Mouse (Mus musculus) T-helper 2 cell (primary cell): ENCODE data around the gene Fau.

Experiments
- in situ Hi-C: fragments of 300-600 bp; cut with MboI, MseI; formaldehyde crosslinking; loops from one replicate; pipeline ENCODE4 v1.15.1; 2025; ENCODE audit warnings: high pct_unique_total_duplicates

The Fau gene

DNA sequence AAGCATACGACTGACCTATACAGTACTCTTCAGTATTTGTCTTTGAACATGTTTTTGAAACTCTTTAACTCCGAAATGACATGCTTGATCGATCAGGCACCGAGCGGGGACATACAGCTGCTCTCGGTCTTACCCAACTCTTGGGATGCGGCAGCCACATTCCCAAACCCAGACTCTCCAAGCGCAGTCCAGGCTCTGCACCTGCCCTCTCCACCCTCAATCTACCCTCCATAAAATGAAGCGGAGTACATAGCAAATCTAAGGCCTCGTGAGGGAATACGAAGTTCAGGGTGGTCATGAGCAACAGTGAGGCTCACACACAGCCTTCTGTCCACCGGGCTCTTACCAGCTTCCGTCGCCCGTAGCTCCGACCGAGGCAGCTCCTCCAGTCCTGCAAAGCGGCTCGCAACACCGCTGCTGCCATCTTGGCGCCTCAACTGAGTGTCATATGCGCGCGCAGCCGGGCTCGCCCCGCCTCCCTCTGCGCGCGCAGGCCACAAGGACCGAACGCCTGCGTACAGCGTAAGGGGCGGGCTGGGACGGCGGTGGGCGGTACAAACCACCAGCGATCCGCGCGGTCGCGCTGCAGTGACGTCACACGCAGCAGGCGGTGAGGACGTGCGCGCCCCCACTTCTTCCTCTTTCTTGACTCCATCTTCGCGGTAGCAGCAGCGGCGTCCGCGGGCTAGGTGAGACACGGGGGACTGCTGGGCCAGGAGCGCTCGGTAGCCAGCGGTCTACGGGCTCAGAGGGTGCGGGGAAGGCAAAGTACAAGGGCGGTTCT lies at the start of gene Fau, which contains the start of gene Mrpl49:
Gene Fau, plus strand, starts transcription at position 532 of the 784 bp plus-strand sequence.
Gene Mrpl49, minus strand, starts transcription at position 473 of the 784 bp plus-strand sequence.
- in situ Hi-C loops, result loop anchor here (5.0 kb wide), 1 partner anchor 60 kb away; the partner anchor contains the start of gene Sac3d1

DNA sequence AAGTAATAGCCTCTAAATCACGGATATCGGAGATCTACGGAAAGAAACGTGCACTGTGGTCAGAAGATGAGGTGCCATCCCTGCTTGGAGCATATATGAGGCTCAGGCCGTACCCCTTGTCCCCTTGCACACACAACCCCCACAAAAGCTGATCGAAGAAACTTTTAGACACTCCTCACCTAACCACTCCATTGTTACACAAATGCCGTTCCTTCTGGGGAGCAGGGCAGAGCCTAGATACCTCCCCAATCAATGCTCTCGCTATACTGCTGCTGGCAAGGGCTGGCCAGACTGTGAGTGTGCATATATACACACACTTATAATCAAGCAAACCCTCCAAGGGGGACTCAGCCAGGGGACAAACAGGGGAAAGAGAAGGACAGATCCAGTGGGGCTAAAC lies 48.5 kb upstream of the Fau start:
- in situ Hi-C loops, result no loop called here

DNA sequence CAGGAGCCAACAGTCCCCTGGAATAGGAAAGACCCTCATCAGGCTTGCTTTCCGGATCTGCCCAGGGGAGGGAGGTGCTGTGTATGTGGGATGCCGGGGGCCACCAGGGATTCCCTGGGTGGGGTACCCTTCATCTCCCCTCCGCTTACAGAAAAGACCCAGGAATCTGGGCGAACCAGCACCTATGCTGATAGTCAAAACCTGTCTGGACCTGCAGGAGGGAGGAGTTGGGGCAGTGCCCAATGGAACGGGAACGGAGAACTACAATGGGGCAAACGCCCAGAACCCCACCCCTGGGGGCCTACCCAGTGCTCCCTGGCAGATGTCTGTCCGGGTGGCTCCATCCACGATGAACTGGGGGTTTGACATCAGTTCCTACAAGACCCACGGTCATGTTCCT lies 44.0 kb upstream of the Fau start:
- in situ Hi-C loops, result no loop called here

DNA sequence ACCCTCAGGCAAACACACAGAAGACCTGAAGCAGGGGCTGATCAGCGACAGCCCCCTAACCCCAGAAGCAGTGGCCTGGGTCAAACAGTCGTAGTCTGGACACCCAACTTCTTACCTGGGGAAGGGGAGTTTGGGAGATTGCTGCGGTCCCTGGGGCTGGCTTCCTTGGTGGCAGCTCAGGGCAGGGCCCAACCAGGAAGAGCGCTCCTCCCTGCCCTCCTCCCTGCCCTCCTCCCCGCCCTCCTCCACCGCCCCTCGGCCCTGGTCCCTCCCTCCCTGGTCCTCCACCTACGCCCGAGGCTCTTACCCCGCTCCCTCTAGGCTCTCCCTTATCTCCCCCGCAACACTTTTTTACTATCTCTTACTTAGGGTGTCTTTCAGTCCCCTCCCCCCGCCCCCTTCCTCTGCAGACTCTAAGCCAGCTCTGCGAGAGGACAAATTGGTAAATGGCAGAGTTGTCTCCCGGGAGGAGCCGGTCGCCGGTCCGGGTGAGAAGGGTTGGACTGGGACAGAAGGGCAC lies 42.6 kb upstream of the Fau start:
- in situ Hi-C loops, result loop anchor here (5.0 kb wide), 1 partner anchor 53 kb away; the partner anchor contains the start of gene Pola2

DNA sequence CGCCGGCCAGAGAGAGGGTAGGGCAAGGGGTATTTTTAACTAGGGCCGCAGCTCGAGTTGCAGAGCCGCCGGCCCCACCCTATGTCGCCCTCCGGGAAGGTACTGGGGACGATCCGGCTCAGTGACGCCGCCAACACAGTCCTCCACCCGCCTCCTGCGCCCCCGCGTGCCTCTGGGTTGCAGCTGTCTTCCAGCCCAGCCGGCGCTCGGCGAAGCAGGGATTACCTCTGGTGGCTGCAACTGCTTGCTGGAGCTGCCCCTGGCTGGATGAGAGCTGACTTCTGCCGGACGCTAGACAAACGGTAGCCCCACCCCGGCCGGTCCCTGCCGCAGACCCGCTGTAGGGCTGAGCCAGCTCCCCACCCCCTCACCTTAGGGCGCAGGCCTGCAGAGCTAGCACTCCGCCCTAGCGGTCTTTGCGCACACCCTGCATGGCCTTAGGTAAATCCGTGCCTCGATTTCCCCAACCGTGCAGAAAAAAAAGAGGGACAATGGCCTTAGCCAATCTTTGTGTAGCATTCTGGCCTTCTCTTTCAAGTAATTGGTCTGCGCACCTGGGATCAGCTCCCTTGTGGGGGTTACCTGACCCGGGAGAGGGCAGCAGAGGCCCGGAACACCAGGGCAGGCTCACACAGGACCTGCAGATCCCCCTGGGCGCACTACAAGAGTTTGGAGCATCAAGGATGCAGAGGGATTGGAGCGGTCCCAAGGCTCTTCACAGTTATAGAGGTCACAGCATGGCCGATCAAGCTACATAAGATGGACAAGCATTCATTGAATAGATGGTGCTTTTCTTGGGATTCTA lies 41.9 kb upstream of the Fau start, which contains the start of gene Capn1:
Gene Capn1, minus strand, starts transcription at position 387 of the 805 bp plus-strand sequence.
- in situ Hi-C loops, result loop anchor here (5.0 kb wide), 1 partner anchor 53 kb away; the partner anchor contains the start of gene Pola2

DNA sequence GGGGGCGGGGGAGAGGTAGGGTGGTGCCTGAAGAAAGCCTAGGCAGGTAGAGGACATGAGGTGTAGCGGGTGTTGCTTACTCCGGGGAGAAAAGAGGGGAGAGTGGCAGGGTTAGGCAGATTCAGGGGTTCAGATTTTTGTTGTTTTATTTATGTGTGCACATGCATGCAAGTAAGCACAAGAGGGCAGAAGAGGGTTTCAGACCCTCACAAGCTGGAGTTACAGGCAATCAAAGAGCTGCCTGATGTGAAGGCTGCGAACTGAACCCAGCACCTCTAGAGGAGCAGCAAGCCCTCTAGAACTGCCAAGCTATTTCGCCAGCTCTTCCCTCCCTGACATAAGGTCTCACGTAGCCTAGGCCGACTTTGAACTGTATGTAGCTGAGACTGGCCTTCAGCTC lies 41.1 kb upstream of the Fau start:
- in situ Hi-C loops, result loop anchor here (5.0 kb wide), 1 partner anchor 54 kb away; the partner anchor contains the start of gene Pola2

DNA sequence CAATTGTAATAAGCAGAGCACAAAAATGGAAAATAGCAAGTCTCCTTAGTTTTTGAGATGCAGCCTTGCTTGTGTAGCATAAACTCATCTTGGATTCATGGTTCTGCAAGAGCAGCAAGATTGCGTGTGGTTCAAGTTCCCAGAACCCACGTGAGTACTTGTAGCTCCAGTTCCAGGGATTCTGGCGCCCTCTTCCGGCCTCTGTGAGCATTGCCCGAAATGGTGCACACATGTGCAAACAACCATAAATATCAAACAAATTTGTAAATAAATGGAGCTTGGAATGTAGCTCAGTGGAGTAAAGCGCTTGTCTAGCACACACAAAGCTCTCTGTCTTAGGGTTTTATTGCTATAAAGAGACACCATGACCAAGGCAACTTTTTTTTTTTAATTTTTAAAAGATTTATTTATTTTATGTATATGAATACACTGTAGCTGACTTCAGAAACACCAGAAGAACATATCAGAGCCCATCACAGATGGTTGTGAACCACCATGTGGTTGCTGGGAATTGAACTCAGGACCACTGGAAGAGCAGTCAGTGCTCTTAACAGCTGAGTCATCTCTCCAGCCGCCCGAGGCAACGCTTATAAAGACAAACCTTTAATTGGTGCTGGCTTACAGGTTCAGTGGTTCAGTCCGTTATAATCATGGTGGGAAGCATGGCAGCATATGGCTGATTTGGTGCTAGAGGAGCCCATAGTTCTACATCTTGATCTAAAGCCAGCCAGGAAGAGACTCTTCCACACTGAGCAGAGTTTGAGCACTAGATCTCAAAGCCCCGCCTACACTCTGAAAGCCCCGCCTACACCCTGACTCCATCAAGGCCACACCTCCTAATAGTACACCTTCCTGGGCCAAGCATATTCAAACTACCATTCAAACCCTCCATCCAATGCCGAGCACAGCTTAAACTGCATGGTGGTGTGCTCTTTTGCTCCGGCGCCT lies 39.2 kb upstream of the Fau start:
- in situ Hi-C loops, result loop anchor here (5.0 kb wide), 1 partner anchor 56 kb away; the partner anchor contains the start of gene Pola2

DNA sequence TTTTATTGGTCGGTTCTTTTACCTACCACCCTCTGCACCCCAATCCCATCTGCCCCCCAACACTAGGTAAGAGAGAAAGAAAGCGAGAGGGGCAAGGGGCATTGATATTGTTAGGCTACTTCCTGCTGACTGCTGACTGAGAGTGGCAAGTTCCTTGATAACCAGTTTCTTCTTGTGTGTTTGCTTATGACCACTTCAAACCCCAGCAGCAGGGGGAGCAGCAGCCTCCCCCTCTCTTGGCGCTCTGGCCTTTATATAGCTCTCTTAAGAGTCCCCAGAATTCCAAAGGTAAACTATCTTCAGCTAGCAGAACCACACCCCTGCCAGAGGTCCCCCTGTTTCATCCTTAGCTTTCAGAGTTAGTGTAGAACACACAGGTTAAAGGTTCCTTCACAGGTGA lies 37.4 kb upstream of the Fau start:
- in situ Hi-C loops, result no loop called here

DNA sequence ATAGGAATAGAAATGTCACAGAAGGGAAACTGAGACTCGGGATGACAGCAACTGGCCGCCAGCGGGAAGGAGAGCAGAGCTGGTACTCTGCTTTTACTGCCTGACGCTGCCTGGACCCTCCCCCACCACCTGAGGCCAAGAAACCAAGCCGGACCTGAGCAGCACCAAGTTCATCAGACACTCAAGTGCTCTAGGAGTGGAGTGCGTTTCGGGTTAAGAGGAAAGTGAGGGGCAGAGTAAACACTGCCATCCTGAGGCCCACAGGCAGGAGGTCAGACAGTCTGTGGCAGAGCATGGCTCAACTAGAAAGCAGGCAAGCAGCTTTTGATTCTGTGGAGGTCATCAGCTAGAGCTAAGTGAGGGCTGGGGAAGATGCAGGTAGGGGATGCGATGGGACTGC lies 34.6 kb upstream of the Fau start:
- in situ Hi-C loops, result no loop called here

DNA sequence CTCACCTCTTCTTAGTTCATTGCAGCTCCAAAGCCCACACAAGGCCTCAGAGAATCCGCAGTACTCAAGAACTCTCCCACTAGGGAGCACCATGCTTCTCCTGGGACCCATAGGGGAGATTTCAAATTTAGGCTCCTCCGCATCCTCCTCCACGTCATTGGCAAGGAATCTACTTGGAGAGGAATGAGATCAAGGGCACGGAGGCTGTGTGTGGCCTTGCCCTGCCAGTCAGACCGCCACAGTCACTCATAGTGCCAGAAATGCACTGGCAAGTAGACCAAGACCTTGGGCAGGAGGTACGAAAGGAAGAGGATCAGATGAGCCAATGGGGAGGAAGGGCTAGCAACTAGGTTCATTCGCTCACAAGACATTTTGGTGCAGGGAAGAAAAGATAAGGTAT lies 33.7 kb upstream of the Fau start:
- in situ Hi-C loops, result no loop called here

DNA sequence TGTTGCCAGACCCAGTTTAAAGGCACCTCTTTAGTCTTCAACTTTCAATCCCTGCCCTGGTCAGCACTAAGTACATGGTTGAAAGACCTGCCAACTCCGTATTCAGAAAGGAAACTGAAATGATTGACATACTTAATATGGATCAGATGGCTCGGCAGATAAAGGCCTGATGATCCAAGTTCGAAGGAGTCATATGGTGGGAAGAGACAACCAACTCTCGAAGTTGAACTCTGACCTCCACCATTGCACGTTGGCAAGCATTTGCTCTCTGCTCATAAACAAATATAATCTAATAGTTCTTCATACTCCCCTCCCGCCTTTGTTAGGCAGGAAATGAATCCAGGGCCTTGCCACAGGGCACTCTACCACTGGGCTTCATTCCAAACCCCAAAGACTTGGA lies 28.7 kb upstream of the Fau start:
- in situ Hi-C loops, result no loop called here

DNA sequence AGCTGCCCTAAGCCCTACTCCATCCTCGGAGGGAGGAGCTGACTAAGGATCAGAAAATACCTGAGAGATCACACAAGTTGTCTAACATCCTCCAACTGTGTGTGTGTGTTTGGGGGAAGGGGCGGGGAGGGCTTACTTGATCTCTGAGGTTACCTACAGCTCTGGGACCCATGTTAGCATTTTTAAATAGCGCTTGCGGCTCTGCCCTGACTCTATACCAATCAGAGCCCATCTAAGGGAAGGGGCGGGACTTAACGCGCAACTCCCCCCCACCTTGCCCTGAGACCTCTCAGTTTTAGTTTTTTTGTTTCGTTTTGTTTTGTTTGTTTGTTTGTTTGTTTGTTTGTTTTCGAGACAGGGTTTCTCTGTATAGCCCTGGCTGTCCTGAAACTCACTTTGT lies 28.2 kb upstream of the Fau start:
- in situ Hi-C loops, result no loop called here

DNA sequence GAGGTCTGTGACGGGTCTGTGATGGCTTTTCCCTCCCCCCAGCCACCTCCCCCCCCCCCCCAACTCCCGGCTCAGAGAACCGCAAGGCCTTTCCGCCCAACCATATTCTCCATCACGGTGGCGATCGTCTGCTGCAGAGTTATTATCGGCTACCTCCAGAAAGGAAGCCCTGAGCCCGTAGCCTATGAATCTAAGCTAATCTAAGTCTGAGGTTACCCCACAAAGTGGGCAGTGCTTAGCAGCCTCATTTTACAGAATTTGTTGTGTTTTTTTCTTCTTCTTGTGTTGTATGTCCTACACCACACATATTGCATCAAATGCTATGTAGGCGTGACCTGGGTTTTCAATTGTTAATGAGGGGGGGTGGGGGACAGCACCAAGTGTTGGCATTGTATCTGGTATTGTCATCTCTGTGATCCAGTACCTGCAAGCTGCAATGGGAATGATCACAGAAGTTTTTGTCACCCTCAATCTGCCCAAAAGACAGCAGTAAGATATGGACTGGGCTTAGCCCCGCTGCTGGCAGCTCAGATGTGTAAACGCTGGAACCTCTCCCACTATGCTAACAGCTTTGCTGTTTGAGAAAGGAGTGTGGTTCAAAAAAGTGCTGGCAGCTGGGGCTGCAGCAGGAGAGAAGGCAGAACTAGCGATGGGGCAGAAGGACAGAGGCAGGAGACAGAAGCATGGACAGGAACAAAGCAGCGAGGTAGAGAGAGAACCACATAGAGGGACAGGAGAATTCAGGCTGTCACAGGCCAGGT lies 26.9 kb upstream of the Fau start:
- in situ Hi-C loops, result loop anchor here (5.0 kb wide), 1 partner anchor 33 kb away; no protein-coding TSS in a partner anchor

DNA sequence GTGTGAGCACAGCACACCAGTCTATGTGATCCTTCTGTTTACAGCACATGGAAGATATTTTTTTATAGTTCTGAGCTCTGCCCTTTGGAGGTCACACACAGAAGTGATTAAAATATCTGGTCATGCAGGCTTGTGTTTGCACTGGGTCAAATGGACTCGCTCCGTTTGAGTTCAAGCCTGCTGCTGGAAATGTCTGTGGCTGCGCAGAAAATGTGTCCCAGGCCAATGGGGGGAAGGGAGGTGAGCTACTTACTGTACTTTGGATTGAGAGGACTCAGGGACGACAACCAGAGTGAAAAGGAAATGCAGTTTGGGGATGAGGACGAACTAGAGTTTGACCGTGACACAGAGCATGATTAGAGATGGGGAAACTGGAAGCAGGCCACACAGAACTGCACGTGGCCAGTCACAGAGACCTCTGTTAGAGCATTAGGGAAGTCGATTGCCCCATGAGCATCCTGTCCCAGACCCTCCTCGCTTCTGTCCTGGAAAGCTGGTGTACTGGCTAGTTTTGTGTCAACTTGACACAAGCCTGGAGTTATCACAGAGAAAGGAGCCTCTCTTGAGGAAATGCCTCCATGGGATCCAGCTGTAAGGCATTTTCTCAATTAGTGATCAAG lies 21.6 kb upstream of the Fau start:
- in situ Hi-C loops, result no loop called here

DNA sequence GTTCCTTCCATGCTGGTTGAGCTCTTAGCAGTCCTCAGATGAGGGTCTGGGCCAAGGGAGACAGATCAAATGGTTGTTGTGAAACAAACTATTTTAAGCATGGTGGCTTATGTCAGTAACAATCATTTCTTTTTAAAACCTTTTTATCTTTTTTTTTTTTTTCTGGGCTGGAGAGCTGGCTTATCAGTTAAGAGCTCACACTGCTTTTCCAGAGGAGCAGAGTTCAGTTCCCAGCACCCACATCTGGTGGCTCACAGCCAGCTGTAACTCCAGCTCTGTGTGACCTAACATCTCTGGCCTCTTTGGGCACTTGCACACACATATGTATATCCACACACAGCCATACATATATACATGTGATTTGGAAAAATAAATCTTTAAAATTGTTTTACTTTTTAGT lies 19.9 kb upstream of the Fau start:
- in situ Hi-C loops, result no loop called here

DNA sequence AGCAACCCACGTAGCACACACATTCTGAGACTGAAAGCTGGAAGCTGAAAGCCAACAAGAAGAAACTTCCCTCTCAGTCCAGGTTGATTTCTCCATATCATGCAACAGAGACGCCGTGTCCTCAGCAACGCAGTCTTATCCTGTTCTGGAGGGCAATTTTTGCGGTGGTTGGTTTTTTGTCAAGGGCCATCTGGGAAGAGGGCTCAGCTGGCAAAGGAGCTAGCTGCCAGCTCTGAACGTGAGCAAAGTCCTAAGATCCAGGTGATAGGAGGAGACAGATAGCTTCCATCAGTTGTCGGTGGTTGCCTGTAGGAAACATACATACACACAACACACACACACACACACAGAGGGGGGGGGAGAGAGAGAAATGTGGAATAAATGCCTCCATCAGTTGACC lies 19.3 kb upstream of the Fau start:
- in situ Hi-C loops, result no loop called here

DNA sequence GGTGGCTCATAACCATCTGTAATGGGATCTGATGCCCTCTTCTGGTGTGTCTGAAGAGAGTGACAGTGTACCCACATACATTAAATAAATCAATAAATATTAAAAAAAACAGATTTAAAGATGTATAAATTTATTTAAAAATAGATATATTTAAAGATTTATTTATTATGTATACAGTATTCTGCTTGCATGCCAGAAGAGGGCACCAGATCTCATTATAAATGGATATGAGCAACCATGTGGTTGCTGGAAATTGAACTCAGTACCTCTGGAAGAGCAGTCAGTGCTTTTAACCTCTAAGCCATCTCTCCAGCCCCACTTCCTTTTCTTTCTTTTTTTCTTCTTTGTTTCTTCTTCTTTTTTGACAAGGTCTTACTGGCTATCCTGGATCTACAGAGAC lies 17.6 kb upstream of the Fau start:
- in situ Hi-C loops, result loop anchor here (10.0 kb wide), 1 partner anchor 945 kb away; the partner anchor contains the start of gene Cnih2

DNA sequence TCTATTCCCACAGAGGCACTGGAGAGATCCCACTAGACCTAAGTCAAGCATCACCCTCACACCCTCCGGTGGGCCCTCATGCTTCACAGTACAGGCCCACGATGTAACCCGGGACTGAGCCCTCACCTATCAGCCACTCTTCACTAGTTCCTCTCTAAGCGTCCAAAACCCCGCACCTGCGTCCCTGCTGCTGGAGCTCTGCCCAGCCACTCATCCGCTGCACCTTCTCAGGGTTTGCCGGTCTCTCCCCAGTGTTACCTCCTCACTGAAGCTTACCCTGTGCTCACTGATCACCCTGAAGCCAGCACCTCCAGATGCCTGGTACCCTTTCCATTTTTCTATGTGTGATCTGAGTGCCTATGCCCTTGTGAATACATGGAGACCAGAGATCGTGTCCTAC lies 15.4 kb upstream of the Fau start:
- in situ Hi-C loops, result loop anchor here (10.0 kb wide), 1 partner anchor 947 kb away; the partner anchor contains the start of gene Cnih2

DNA sequence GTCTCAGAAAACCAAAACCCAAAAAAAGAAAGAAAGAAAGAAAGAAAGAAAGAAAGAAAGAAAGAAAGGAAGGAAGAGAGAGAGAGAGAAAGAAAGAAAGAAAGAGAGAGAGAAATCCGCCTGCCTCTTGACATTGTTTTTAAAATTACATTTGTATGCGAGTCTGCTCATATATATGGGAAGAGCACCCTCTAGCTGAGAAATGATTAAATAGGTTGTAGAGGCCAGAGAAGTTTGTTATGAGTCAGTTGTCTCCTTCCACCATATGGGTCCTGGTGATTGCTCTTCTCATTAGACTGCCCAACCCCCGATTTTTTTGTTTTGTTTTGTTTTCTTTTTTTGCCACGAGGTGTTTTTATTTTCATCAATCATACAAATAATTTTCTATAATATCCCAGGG lies 13.5 kb upstream of the Fau start:
- in situ Hi-C loops, result loop anchor here (10.0 kb wide), 1 partner anchor 949 kb away; the partner anchor contains the start of gene Cnih2
